Mouse (Mus musculus) B cell, adult (primary cell): ENCODE results near the gene Myo9b. TPM values are rescaled to one million over a fixed set of nuclear protein-coding genes. Genes with fewer than 3 reads are reported as not detected.

ENCODE experiments used
- total RNA-seq: library from RNA; stranded (reverse); gene quantifications from 4 replicates; pipeline ENCODE4 v1.2.4, GENCODE M21; 2023; ENCODE audit not compliant: inconsistent age

The Myo9b gene
- total RNA-seq = 103 to 113 TPM (median 109 TPM) in 4 replicates

GRCm38 (mm10) chr8:71272286-71273150 lies at the start of gene Myo9b, which contains the start of gene Haus8:
Gene Myo9b (plus strand): TSS chr8:71272714.
Gene Haus8 (minus strand): TSS chr8:71272934.

DNA sequence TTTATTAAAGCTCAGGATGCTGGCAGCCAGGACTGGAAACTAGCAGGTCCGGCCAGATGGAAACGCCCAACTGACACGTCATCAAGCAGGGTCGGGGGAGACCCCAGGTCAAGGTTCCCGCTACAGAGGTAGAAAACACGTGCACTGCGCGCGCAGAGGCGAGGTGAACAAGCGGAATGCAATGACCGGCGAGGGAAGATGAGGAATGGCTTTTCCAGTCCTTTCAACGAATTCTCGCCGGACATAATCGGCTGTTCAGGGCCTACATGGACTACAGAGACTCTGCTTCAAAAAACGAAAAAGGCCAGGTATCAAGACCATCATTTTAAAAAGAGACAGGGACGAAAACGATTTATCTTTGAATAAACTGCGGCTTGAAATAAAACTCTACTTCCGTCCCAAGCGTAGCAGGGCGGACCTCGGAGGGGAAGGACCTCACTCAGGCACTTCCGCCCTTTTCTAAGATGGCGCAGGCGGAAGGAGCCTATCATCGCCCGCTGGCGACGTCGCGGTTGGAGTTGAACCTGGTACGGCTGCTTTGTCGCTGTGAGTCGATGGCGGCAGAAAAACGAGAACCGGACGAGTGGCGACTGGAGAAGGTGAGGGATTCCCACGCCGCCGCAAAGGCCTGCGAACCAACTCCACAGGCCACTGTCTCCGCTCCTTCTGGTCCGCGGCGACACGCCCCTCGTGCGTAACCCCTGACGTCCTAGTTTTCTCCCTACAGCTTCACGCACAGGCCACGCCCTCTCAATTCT lies 94.4 kb downstream of the Myo9b start, which contains the start of gene Use1:
Use1 (plus strand) TSS at position 78 of the 758 bp plus-strand sequence.

GRCm38 (mm10) chr8:71371236-71371848 lies 98.8 kb downstream of the Myo9b start, which contains the start of gene Ocel1:
Gene Ocel1 (plus strand): TSS chr8:71371298.

DNA sequence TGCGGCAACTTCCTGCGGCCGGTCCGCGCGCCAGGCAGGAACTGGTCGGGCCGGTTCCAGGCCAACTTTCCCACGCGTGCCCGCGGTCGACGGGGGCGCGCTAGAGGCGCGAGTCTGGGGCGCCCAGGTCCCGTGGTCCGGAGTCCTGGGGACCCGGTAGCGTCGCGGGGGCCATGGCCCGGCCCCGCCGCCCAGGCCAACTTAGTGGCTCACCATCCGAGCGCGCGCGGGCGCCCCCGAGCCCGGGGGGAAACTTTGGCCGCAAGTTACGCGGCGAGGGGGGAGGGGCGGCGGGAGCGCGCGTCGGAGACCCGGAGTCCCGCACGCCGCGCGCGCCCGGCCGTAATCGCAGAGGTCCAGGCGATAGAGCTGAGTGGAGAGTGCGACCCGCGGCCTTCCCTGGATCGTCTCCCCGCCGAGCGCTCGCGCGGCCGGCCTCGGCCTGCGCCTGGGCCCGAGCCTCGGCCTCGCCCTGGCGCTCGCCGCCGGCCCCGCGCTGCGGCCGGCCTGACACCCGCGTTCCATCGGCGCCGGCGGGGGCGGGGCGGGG lies 109.0 kb downstream of the Myo9b start, which contains the start of gene Nr2f6:
Nr2f6 (minus strand) TSS at position 540 of the 550 bp plus-strand sequence.

DNA sequence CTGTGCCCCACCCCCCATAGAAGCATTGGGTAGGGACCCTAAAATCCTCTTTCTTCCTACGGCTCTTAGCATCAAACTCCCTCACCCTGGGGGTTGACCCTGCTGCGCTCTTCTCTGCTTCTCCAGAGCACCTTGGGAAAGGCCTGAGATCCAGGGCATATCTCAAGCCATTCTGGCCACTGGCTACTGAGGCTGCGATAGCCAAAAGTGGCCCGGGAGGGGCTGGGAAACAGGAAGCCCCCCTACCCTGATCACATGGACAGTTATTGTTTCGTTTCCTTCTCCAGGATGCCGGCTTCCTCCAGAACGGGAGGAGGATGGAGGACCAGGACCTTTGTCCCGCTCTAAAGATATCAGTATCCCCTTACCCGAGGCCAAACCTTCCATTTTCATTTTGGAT lies 123.1 kb downstream of the Myo9b start, which contains the start of gene Ushbp1:
Ushbp1 (minus strand) TSS at position 174 of the 400 bp plus-strand sequence.

DNA sequence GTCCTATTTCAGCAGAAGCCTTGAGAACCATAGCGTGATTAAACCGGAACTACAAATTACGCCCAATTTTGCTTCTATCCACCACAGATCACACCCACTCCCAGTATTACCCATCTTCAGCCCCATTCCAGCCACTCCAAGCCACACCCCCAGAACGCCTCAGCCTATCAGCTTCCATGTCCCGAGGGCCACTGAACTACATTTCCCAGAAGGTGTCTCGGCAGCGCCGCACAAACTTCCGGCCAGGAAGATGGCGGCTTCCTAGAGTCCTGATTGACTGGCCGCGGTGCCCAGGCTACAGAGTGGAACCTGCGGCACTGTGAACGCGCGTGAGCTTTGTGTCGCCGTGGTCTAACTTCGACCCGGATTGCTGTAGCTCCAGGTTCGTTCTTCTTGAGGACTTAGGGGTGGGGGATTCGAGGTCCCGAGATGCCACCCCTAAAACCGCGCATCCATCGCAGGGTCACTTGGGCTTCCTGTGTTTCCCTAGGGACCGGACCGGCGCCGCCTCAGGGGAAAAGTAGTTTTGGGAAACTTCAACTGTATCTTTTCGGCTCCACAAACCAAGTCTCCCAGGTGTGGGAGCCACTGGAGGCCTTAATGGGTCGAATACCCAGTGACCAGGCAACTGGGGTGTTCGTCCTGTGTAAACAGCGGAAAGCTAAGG lies 124.3 kb downstream of the Myo9b start, which contains the start of gene Babam1:
Babam1 (plus strand) TSS at position 223 of the 667 bp plus-strand sequence.

GRCm38 (mm10) chr8:71405401-71406098 lies 133.0 kb downstream of the Myo9b start, which contains the start of gene Ankle1:
Gene Ankle1 (plus strand): TSS chr8:71406010.

Other genes with a start within 250 kb of the Myo9b start
- gene Haus8, start 220 bp downstream of the Myo9b start, total RNA-seq = 19.6 to 34.0 TPM (median 26.1 TPM) in 4 replicates
- gene Use1, start 94.1 kb downstream of the Myo9b start, total RNA-seq = 265 to 295 TPM (median 283 TPM) in 4 replicates
- gene Ocel1, start 98.6 kb downstream of the Myo9b start, total RNA-seq = 21.2 to 27.1 TPM (median 23.5 TPM) in 4 replicates
- 10.3 to 12.4 TPM (median 11.7 TPM) in 4 replicates for gene Nr2f6, start 109.2 kb downstream of the Myo9b start, total RNA-seq
- gene Ushbp1, start 123.1 kb downstream of the Myo9b start, total RNA-seq = not detected in 4 replicates
- gene Babam1, start 124.1 kb downstream of the Myo9b start, total RNA-seq = 93.2 to 107 TPM (median 93.8 TPM) in 4 replicates
- gene Ankle1, start 133.3 kb downstream of the Myo9b start, total RNA-seq = 0.51 to 1.4 TPM (median 0.61 TPM) in 4 replicates
- 11.1 to 13.1 TPM (median 12.5 TPM) in 4 replicates for gene Abhd8, start 190.9 kb downstream of the Myo9b start, total RNA-seq
- 34.7 to 38.7 TPM (median 35.8 TPM) in 4 replicates for gene Mrpl34, start 192.2 kb downstream of the Myo9b start, total RNA-seq
- gene Dda1, start 196.5 kb downstream of the Myo9b start, total RNA-seq = 99.3 to 111 TPM (median 106 TPM) in 4 replicates
- gene Ano8, start 213.2 kb downstream of the Myo9b start, total RNA-seq = 12.1 to 14.8 TPM (median 13.7 TPM) in 4 replicates
- gene Gtpbp3, start 215.4 kb downstream of the Myo9b start, total RNA-seq = 17.1 to 21.2 TPM (median 18.4 TPM) in 4 replicates
- gene Plvap, start 239.0 kb downstream of the Myo9b start, total RNA-seq = 0.45 TPM in 1 of 4 replicates, not detected in the others